Mouse (Mus musculus): ENCODE results near the gene Stk11.

The Stk11 gene

DNA sequence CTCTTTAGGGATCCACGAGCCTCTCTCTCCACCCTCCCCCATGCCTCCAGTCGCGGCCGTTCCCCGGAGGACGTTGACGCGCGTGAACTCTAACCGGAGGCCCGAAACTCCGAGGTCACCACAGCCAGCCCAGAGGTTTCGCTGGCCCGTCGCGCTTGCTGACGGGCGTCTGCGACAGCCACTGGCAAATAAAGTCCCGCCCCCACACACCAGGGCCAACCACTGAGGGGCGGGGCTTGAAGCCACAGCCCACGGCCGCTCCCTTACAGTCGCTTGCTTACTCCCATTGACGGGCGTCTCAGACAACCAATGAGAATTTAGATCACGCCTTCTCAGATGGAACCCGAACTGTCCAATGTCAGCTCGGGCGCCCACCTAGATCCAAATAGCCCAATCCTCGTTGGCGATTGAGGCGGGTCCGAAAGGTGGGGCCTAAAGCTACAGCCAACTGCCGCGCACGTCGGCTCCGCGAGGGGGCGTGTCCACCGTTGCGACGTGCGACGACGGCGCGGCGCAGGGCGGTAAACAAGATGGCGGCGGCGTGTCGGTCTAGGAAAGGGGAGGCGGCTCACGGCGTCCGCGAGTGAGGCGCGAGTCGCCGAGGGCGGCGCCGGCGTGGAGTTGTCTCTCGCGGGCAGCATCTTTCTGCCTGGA, at the start of gene Stk11:
Gene Stk11 (plus strand): TSS at position 514 of the 654 bp plus-strand sequence.
- DNase-seq = peak; percentile 100

DNA sequence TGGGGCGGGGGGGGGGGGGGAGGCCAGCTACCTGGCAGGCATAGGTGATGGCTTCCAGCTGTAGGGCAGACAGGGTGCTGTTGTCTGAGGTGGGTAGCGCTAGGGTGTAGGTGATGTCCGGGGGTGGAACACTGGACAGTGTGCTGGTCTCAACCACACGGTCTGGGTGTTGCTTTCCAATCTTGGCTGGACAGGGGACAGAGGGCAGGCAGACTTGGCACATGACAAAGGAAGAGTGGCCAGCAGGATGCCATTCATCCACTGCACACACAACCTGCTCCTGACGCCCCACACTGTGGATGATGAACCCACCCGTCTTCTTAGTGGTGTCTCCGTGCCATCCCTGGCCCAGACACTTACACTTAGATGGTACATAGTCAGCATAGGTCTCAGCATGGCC, 46.4 kb upstream of the Stk11 start:
- DNase-seq = peak in 1 of 2 experiments; percentile 44

DNA sequence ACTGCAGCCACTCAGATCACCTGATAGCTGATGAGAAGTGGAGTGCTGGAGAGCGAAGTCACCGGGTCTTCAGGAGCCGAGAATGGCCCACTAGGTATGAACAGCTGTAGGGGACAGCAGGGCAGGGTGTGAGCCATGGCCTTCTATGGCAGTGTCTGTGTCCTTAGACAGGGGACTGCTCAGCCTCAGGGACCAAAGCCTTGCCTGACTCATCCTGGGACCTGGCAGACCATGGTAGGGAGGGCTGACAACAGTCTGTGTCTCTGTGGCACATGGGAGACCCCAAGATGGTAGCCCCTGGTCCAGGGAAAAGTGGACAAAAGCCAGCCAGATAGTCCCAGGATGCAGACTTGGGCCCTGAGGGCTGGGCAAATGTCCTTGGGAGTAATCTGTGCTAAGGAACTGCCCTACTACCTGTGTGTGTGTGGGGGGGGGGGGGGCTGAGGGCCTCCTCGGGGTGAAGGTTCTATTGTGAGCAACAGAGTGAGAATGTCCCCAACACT, 45.6 kb upstream of the Stk11 start:
- DNase-seq = no peak

DNA sequence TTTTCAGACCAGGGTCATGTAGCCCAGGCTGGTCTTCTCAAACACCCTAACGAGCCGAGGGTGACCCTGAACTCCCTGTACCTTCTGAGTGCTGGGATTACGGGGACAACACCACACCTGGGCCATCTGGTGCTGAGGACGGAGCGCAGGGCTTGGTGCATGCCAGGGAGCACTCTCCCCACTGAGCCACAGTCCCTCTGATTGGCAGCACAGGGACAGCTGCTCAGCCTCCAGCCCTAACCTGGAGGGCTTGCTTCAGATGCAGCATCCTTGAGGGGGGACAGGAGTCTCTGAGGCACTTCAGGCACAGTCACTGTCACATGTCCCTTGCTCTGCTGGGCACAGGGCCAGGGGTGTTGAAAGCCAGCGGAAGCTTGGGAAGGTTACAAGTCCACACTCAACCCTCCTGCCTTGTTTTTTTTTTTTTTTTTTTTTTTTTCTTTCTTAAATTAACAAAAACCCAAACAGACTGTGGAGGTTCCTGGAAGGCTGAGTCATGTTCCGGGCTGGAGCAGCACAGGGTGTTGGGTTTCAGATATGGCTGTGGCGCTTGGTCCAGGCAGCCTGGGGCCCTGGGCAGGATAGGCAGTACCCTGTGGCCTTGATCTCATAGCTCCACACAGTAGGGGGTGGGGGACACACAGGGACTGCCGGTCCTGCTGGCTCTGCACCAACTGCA, 44.6 kb upstream of the Stk11 start:
- peak; percentile 94 to 95 for DNase-seq

DNA sequence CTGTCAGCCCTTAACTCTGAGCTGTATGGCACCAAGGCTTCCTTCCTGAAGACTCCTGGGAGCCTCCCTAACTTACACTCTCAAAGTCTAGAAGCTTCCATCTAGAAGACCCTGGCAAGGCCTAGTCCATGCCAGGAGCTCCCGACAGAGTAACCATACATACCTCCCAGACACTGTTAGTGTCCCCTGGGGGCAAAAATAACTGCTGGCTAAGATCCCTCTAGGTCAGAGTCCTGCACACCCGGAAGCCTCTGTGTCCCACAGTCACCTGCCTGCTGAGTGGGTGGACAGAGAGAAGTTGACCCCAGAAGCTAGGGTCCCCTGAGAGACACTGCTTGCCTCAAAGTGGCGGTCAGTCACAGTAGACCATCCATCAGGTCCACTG, 44.1 kb upstream of the Stk11 start:
- DNase-seq = no peak

DNA sequence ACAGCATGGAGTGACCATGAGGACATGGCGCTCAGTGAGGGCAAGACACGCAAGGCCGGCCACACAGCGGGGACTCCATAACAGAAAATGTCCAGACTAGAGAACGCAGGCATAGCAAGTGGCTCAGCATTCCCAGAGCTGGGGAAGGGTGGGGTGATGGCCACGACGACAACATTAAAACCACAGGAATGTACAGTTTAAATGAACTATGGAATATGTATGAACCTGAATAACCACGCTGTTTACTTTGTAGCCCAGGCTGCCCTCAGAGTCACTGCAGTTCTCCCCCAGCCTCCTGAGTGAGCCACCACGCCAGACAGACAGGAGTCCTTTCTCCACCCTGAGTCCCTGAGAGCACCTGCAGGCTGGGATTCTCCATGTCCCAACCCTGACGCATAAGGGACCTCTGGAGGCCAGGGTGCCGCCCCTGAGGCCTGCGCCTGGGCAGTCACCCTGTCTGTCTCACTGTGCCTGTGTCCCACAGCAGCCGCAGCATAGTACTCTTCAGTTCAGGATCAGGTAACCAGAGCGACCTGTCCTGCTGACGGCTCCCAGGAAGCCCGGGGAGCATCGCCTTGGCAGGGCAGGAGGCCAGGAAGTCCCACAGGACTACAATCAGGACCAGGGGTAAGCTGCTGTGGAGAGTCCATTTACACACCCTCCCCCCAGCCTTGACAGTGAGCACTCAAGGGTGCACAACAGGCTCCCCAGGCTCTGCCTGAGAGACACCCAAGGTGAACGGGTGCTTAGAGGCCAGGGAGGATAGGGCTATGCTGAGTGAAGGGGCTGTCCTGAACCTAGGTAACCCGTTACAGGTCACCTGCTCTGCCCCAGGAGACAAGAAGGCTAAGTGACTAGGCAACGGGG, 42.7 kb upstream of the Stk11 start:
- DNase-seq = peak; percentile 63 to 77

DNA sequence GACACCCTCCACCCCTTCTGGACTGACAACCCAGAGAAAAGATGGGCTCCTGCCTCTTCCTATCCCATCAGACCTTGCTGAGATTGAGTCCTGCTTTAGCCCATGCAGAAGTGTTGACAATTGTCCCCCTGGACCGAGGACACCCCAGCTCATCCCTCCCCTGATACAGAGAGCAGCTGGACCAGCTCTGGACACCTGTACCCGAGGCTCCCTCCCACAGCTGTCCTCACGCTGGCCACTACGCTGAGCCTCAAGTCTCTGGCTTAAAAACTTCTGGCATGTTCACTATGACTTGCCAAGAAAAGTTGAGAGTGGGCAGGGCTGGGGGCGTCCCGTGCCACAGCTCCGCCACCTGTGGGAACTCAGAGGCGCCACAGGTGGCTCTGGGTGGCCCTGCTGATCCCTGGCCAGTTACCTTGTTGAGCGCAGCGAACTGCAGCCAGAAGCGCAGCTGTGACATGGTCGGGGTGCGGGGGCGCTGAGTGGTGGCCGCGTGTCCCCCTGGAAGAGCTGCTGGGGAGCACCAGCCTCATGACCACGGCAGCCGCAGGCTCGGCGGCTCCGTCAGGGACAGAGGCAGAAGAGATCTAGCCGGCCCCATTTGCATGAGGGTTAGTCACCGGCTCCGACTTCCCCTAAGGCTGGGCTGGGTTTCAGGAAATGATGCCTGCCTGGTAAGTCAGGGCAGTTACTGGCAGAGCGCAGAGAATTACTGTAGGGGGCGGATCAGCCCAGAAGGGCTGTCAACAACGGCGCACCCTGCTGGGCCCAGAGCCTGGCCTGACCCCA, 40.6 kb upstream of the Stk11 start:
- peak; percentile 79 to 83 for DNase-seq

DNA sequence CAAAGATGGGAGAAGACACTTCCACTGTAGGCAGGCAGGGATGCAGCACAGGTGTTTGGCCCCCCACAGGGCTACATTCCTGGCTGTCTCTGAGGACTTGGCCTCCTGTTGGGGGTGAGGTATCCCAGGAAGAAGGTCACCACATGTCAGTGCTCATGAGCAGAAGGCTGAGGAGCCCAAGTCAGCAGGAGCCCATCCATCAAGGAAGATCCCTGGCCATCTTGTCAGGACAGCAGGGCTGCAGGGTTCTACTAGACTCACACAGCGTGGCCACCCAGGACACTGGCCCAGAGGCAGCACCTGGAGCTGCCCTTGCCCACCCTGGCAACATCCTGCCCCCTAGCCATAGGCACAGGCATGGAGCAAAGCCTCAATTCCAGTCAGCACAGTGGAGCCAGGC, 39.7 kb upstream of the Stk11 start:
- no peak for DNase-seq

DNA sequence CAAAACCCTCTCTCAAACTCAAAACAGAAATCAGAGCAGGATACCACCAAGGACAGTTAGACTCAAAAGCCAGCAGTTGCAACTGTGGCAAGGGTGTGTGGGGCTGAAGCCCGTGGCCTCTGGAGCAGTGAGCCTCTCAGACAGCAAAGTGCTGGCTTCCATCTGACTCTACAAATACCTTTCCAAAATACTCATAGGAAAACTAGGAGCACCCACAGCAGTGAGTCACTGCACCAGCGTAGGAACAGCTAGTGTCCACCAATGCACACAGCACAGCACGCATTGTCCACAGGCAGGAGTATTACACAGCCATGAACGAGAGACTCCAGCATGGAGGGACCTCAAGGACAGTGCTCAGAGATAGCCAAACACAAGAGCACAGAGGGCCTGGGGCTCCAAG, 39.2 kb upstream of the Stk11 start:
- no peak for DNase-seq

DNA sequence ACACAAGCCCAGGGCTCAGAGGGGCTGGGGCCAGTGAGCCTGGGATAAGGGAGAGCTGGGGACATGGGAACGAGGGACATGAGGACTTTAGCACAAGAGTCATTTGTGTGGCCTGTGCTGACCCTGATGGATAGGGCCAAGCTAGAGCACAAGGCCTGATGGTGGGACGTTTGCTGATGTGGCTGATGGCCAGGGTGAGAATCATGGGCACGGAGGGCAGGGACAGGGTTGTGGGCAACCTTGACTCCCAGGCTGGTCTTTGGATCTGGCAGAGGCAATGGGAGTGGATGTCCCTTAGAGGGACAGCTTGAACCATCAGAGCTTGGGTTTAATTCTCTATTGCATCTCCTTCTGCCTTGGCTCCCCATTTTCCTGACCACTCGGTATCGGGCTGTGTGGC, 38.3 kb upstream of the Stk11 start:
- DNase-seq = no peak

DNA sequence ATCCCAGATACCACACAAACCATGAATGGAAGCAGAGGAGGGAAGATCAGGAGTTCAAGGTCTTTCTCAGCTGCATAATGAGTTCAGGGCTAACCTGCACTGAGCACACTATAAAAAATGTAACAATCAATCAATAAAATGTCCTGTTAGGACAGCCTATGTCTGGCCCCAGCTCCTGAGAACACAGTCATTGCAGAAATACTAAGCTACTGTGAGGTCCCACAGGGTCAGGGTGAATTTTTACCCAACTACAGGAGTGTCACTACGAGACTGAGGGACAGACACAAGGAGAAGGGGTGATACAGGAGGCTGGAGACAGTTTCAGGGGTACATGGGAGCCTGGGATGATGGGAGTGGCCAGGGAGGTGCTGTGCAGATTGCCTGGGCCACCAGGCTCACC, 37.2 kb upstream of the Stk11 start:
- no peak for DNase-seq

DNA sequence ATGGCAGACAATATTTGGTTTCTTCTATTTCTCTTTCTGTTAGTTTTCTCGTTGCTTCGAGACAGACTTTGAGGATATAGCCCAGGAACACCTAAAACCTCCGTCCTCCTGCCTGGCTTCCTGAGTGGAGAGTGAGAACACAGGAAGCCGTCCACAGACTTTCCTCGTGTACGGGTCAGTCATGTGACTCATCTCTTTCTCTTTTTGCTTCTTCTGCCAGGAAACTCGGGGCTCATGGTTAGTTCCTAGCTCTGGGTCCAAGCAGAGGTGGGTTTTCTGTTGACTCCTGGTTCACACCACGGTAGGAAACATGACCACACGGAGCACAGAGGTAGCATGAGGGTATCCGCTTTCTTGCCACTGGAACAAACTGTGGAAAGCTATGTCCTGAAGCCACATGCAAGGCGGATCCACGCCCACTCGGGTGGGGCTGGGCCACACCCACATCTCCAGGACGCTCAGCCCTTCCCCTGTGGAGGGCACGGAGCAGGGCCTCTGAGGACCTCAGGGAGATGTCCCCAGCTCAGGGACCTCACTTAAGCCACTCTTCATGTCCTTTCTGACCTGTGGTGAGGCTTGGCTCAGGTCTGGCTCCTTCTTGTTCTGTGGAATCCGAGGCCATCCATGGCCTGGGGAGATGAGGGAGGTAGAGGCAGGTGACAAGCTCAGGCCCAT, 35.1 kb upstream of the Stk11 start:
- no peak for DNase-seq

DNA sequence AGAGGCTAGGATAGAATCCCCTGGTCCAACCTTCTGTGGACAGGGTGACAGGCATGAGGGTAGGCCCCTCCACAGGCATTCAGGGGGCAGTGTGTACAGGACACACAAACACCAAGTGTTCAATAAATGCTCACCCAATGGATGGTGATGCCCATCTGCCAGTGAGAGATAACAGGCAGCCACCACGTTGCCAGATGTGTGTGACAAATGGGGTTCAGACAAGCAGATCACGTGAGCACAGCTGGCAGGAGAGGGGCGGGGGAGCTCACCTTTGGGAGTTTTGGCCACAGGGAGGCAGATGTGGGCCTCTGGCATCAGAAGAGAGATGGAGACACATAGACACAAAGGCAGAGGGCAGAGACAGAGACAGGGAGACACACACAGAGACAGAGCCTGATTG, 34.5 kb upstream of the Stk11 start:
- no peak for DNase-seq

DNA sequence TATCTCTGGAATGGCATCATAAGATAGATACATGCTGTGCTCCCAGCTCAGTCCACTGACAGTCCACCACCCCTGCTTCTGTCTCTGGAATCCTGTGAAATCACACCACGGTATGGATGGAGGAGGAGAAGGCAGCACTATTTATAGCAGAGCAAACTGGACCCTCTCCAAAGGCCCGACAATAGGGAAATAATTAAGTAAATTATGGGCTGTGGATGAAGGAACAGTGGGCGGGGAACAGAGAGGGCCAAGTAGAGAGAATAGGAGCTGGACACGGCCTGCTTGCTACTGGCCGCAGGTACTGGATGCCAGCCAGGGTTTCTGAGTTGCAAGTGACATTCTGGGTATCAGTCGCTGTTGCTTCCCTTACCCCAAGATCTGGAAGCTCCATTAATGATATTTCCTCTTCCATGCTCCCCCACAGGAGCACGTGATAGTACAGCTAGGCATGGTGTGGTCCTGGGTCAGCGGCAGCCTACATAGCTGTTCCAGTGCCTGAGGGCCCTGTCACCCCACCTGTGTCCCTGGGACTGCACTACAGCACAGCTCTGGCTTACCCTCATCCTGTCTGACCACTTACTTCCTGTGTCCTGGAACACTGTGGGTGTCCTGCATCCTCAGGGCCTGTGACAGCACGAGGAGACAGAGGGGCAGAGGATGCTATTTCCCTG, 30.7 kb upstream of the Stk11 start:
- peak; percentile 71 to 79 for DNase-seq

DNA sequence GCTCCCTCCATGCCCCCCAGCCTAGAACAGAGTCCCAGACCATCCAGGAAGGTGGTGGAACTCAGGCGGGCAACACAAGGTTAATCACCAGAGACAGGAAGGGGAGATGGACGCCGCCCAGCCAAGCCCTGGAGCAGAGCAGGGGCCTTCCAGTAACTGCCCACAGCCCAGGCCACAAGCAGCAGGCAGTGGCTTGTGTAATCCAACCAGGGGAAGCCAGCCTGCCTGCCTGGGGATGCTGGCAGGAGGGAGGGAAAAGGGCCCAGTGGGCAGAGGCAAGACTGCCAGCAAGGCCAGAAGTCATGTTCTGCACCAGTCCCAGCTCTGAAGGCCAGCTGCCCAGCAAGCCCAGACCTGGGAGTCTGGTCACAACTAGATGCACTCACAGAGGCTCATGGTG, 28.8 kb upstream of the Stk11 start:
- DNase-seq = peak in 1 of 2 experiments; percentile 48

DNA sequence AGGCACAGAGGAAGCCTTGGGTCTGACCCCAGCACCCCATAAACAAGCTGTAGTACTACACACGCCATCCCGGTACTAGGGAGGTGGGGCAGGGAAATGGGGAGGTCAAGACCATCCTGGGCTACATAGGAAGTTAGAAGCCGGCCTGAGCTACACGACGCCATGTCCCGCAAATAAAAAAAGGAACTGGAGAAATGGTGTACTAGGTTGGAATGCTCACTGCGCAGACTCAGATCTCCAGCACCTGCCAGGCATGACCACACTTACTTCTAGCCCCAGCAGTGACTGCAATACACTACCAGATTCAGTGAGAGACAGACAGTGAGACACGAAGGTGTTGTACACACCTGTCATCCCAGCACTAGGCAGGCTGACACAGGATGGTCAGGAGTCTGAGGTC, 28.1 kb upstream of the Stk11 start:
- DNase-seq = no peak

DNA sequence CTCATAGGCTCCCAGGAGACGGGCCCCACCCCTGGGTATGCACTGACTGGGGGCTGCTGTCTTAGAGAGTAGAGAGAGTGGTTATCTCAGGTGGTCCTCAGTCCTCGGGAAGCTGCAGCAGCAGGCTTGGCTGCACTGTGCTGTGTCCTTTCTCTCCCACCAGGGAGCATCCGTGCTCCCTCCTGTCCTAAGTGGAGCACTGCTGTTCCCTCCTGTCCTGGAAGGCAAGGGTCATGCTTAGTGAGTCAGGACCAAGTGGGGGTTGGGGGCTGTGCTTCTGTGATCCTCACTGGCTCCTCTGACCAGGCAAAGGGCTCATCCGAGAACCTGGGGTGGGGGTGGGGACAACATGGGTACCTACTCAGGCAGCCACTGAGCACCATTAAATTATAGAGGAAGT, 26.5 kb upstream of the Stk11 start:
- peak; percentile 73 to 78 for DNase-seq

DNA sequence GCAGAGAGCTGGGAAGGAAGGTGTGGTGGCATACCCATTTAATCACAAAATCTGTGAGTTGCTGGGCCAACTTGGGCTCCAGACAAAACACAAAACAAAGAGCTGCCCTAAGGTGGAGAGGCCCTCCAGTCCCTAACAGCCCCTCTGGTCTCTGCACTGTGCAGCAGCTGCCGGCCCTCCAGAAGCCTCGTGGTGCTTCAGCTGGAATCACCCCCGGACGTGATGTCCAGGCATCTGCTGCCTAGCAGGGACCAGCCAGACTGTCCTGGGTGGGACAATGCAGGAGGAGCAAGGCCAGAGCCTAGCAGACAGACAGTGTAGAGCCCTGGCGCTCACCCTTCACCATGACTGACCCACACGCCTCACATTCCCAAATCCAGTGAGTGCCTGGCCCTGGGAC, 24.1 kb upstream of the Stk11 start:
- DNase-seq = no peak

DNA sequence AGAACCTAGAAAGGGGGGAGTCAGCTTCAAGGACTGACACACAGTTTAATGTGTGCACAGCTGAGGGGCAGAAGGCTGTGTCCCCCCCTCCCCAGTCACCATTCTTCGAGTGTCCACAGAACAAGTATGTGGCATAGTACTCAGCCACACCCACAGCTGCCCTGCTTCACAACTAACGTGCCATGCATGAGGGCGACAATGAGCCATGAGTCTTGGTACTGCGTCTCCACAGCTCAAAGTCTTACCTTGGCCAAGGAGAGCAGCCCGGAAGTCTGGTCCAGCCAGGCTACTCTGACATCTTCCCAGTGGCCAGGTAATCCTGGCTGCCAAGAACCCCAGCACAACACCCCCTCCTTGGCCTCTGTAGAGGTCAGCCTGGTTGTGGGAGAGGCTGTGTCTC, 22.9 kb upstream of the Stk11 start:
- peak in 1 of 2 experiments; percentile 43 for DNase-seq

DNA sequence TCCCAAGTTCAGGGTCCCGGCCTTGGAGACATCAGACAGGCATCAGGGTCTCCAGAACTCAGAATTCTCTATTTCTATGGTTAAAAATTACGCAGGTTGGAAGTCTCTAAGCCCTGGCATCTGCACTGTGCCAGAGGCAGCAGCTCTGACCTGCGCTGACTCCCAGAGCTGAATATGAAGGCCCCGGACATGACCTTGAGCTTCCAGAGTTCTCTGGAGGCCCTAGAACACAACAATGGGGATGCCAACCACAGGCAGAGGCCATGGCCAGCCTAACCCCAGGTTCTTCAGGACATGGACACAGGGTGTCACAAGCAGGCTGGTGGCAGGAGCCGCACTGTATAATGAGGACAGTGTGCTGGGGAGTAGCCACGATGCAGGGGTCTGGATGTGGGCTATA, 21.5 kb upstream of the Stk11 start:
- no peak for DNase-seq

DNA sequence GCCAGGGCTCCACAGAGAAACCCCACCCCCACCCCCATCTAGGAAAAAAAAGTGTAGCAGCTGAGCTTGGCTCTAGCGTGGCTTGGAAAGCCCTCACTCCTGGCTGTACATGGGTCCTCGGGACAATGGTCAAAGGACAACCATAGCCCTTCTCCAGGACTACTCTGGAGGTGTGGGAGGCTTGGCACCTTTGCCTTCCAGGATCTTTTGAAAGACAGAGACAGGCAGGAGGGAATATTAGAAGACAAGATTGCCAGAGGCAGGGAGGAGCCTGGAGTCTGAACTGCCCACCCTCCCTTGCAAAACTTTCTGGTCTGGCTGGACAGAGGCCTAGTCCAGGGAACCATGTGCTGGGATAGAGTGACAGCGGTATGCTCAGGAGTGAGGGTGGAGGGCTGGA, 20.9 kb upstream of the Stk11 start:
- peak; percentile 60 to 75 for DNase-seq

DNA sequence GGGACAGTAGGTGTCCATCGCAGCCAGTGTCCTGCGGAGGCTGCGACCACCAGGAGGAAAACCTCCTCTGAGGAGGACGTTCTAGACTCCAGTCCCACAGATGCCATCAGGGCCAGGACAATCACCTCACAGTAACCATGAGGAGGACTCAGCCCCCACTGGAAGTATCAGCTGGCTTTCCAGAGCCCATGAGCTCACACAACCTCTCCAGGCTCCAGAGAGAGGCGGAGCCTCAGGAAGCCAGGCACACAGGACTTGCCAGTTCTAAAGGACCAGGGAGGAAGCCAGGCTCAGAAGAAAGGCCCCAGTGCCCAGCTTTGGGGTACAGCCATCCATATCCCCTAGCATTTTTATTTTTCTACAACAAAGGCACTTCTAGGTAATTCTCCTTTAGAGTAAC, 20.1 kb upstream of the Stk11 start:
- peak in 1 of 2 experiments; percentile 52 for DNase-seq
